Mouse (Mus musculus) adrenal gland, adult (tissue): Measurements from ENCODE around the gene Ube3c.

ENCODE experiments used
- DNase-seq, 2 experiments: peaks; one replicate each; pipeline ENCODE4 v3.0.0; 2022 to 2023; ENCODE audit warnings: low spot score in 1 of 2; ENCODE audit not compliant: inconsistent age in 2 of 2

The Ube3c gene

DNA sequence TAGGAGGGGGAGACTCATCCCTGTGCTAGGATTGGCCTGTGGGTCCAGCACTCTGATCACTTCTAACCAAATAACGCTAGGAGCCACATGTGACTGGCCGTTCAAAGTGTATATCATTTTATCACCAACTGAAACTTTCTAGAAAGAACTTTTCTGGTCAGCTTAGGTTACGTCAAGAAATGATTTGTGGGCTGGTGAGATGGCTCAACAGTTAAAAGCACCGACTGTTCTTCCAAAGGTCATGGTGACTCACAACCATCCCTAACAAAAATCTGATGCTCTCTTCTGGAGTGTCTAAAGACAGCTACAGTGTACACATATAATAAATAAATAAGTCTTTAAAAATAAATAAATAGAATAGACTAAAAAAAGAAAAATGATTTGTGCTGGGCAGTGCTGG lies 103.5 kb downstream of the Ube3c start:
- DNase-seq: peak; percentile 41 to 78

- DNase-seq: no peak
Observed at GRCm38 (mm10) chr5:29674305-29674704, 105.3 kb downstream of the Ube3c start.

DNA sequence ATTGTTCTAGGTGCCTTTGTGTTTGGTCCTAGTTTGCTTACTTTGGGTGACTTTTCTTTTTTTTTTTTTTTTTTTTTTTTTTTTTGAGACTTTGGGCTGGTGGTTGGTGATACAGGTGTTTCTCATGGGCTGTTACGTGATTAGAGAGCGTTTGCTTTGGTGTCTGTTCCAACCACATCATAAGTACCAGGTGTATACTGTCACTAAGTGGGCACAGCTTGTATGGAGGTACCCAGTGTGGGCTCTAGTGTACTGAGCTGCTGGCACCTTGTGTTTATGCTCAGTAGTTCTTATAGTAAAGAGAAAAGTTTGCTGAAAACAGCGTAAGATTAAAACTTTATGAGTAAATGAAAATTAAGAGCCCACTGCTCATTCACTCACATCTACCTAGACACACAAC lies 107.4 kb downstream of the Ube3c start:
- no peak for DNase-seq

DNA sequence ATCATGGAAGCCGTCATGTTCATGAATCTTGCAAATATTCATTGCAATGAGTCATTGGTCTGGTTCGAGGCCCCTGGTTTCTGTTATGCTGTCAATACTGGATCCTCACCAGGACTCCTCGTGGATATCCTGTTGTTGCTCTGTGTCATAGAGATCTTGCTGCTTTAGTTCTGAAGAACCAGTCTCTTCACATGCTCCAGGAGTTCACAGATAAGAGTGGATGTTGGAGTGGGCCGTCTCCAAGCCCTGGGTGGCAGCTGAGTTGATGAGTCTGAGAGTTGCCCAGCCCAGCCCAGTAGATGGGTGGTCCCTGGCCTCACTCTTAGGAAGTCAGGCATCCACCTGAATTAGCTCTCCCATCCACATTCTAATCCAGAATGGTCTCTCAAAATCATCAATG lies 116.0 kb downstream of the Ube3c start:
- no peak for DNase-seq

GRCm38 (mm10) chr5:29687671-29688070 lies 118.6 kb downstream of the Ube3c start:
- DNase-seq: peak; percentile 21 to 74

GRCm38 (mm10) chr5:29688352-29688751 lies 119.3 kb downstream of the Ube3c start:
- peak in 1 of 2 experiments; percentile 45 for DNase-seq

GRCm38 (mm10) chr5:29698493-29698892 lies 129.5 kb downstream of the Ube3c start:
- no peak for DNase-seq

GRCm38 (mm10) chr5:29699520-29700202 lies 130.6 kb downstream of the Ube3c start:
- DNase-seq: peak in 1 of 2 experiments; percentile 64

- peak in 1 of 2 experiments; percentile 44 for DNase-seq
Observed at GRCm38 (mm10) chr5:29707241-29707640, 138.2 kb downstream of the Ube3c start.

GRCm38 (mm10) chr5:29708258-29708657 lies 139.2 kb downstream of the Ube3c start:
- no peak for DNase-seq

DNA sequence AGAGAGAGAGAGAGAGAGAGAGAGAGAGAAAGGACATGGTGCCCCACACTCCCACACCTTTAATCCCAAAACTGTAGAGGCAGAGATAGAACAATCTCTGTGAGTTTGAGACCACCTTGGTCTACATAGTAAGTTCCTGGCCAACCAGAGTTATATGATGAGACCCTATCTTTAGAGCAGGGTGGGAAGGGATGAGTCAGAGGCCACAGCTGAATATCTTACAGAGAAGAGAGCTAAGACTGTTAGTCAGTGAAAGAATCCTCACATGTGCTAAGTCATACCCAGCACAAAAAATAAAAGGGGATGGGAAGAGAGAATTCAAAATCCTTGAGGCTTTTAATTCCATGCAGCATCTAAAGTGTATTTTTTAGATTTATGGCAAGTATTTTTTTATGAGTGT lies 142.6 kb downstream of the Ube3c start:
- DNase-seq: no peak

DNA sequence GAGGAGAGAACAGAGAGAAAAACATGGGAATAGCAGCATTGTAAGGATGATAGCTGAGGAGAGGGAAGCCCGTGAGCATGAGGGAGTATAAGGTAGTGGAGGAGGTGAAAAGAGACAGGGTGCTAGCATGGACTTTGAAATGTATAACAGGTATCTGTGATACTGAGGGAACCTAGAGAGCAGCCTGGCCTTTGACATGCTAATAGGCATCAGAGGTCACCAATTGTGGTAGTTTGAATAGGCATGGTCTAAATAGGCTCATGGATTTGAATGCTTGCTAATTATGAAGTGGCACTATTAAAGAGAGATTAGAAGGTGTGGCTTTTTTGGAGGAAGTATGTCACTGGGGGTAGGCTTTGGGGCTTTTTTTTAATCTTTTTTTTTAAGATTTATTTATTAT lies 143.9 kb downstream of the Ube3c start:
- DNase-seq: no peak

DNA sequence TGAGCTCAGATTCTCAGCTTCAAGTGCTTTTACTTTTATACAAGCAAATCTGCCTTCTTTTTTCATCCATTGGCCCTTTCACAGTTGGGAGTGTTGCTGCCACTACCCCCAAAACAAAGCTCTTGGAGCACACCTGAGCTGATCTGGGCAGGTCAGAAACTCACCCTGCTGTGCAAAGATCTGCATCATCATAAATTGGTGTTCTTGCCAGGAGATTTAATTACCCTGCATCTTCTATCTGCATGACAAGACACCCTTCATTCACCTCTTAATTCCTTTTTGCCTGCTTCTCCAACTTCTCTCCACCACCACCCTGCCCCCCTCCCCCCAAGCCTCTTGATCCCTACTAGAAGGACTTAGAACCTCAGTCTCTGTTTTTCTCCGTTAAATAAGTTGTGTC lies 152.1 kb downstream of the Ube3c start:
- no peak for DNase-seq

DNA sequence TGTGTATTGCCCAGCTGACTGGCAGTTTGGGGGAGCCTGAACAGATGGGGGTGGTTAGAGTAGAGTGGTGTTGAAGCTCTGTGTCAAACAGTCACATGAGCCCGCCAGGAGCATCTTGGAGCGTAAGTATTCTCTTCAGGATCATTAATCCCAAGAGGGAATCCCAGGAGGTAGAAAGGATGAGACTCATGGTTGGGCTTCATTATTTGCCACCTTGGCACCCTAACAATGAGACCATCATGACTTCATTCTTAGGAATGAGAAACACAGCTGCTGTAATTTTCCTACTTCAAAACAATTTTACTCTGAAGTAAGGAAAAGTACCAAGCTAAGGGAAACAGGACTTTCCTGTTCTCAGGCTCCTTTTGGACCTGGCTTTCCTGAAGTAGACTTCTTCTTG lies 156.3 kb downstream of the Ube3c start:
- DNase-seq: no peak
